Mouse (Mus musculus) gonadal fat pad, adult 2 months (tissue): ENCODE results near the gene Plekhg2. TPM values are rescaled to one million over a fixed set of nuclear protein-coding genes. Genes with fewer than 3 reads are reported as not detected.

Experiments
- DNase-seq: peaks from one replicate; pipeline ENCODE4 v3.0.0-alpha.2; 2012; ENCODE audit warnings: low read depth
- polyA plus RNA-seq: library from polyadenylated mRNA; depleted of rRNA; stranded (reverse); fragments of >200 nt; gene quantifications from 2 replicates; pipeline ENCODE4 v1.2.3, GENCODE M21; 2012; rRNA removed

Gene Plekhg2
- polyA plus RNA-seq, 1 experiment: 21.5 TPM

- no peak for DNase-seq
Measured at GRCm38 (mm10) chr7:28335471-28335870, 36.9 kb downstream of the Plekhg2 start.

GRCm38 (mm10) chr7:28334534-28334933, 37.9 kb downstream of the Plekhg2 start:
- no peak for DNase-seq

- no peak for DNase-seq
Measured at GRCm38 (mm10) chr7:28328260-28328659, 44.1 kb downstream of the Plekhg2 start.

GRCm38 (mm10) chr7:28326457-28326856, 45.9 kb downstream of the Plekhg2 start:
- no peak for DNase-seq

GRCm38 (mm10) chr7:28325293-28325692, 47.1 kb downstream of the Plekhg2 start:
- no peak for DNase-seq

- no peak for DNase-seq
Measured at GRCm38 (mm10) chr7:28321974-28322720, 50.3 kb downstream of the Plekhg2 start.

- DNase-seq: no peak
Measured at GRCm38 (mm10) chr7:28318714-28319113, 53.7 kb downstream of the Plekhg2 start.

- no peak for DNase-seq
Measured at GRCm38 (mm10) chr7:28318036-28318435, 54.4 kb downstream of the Plekhg2 start.

- peak; percentile 70 for DNase-seq
Measured at GRCm38 (mm10) chr7:28311926-28312543, 60.4 kb downstream of the Plekhg2 start, which contains the start of gene Timm50. Timm50 (minus strand) TSS chr7:28312072.

- no peak for DNase-seq
Measured at GRCm38 (mm10) chr7:28311151-28311925, 61.1 kb downstream of the Plekhg2 start.

- no peak for DNase-seq
Measured at GRCm38 (mm10) chr7:28309737-28310136, 62.7 kb downstream of the Plekhg2 start.

Other genes starting within 250 kb of the Plekhg2 start
- gene 9530053A07Rik, start 243.1 kb downstream of the Plekhg2 start, polyA plus RNA-seq: 0.22 and 0.36 TPM in 2 replicates
- gene Fbl, start 202.9 kb downstream of the Plekhg2 start, polyA plus RNA-seq: 34.6 and 54.2 TPM in 2 replicates
- 23.6 and 30.9 TPM in 2 replicates for gene Dyrk1b, start 193.1 kb downstream of the Plekhg2 start, polyA plus RNA-seq
- 6.4 and 7.2 TPM in 2 replicates for gene Eid2, start 104.7 kb downstream of the Plekhg2 start, polyA plus RNA-seq
- gene Eid2b, start 94.9 kb downstream of the Plekhg2 start, polyA plus RNA-seq: 7.9 and 11.4 TPM in 2 replicates
- gene Selenov, start 81.4 kb downstream of the Plekhg2 start, polyA plus RNA-seq: 1.0 and 1.2 TPM in 2 replicates
- 0.11 TPM in 2 replicates for gene Dll3, start 70.4 kb downstream of the Plekhg2 start, polyA plus RNA-seq
- gene Timm50, start 60.5 kb downstream of the Plekhg2 start, polyA plus RNA-seq: 81.9 and 89.8 TPM in 2 replicates
- 106 and 108 TPM in 2 replicates for gene Supt5, start 33.9 kb downstream of the Plekhg2 start, polyA plus RNA-seq
- gene Rps16, start 21.9 kb downstream of the Plekhg2 start, polyA plus RNA-seq: 901 and 971 TPM in 2 replicates
- 37.7 and 40.8 TPM in 2 replicates for gene Zfp36, start 7.7 kb upstream of the Plekhg2 start, polyA plus RNA-seq
- 49.8 and 58.9 TPM in 2 replicates for gene Med29, start 20.1 kb upstream of the Plekhg2 start, polyA plus RNA-seq
- 78.0 and 96.3 TPM in 2 replicates for gene Paf1, start 20.4 kb upstream of the Plekhg2 start, polyA plus RNA-seq
- 8.6 and 10.3 TPM in 2 replicates for gene Gmfg, start 64.8 kb upstream of the Plekhg2 start, polyA plus RNA-seq
- gene Lrfn1, start 79.4 kb upstream of the Plekhg2 start, polyA plus RNA-seq: 6.6 and 7.1 TPM in 2 replicates
- gene Ifnl2, start 137.9 kb upstream of the Plekhg2 start, polyA plus RNA-seq: not detected in 2 replicates
- gene Ifnl3, start 150.2 kb upstream of the Plekhg2 start, polyA plus RNA-seq: not detected in 2 replicates
- 0.86 and 6.9 TPM in 2 replicates for gene Sycn, start 168.3 kb upstream of the Plekhg2 start, polyA plus RNA-seq
- 0.23 and 0.65 TPM in 2 replicates for gene Nccrp1, start 174.7 kb upstream of the Plekhg2 start, polyA plus RNA-seq
- 72.6 and 88.2 TPM in 2 replicates for gene Samd4b, start 225.5 kb upstream of the Plekhg2 start, polyA plus RNA-seq
- 33.8 and 43.6 TPM in 2 replicates for gene Pak4, start 225.6 kb upstream of the Plekhg2 start, polyA plus RNA-seq